Mouse (Mus musculus) kidney, adult 2 months (tissue): ENCODE results near the gene Nup35.

Source experiments
- CTCF ChIP-seq: fragments of 200-500 bp; conservative IDR thresholded peaks from 2 replicates; pipeline ENCODE4 v1.5.1; 2011; ENCODE audit warnings: low read depth, mild to moderate bottlenecking, control low read depth, low read length, moderate library complexity, mixed read lengths; ENCODE audit not compliant: insufficient read depth, insufficient read length
- POLR2A ChIP-seq: fragments of 200-500 bp; IDR thresholded peaks from one replicate; pipeline ENCODE4 v1.6.1; 2011; ENCODE audit warnings: low read depth, low read length, control low read depth

- TF ChIP-seq CTCF = no peak
- no peak for TF ChIP-seq POLR2A
Measured at GRCm38 (mm10) chr2:80599850-80600249, 17.2 kb upstream of the Nup35 start.
